Mouse (Mus musculus): ENCODE data around the gene Shroom3. TPM values are rescaled to one million over a fixed set of nuclear protein-coding genes. Genes with fewer than 3 reads are reported as not detected.

Gene Shroom3
- polyA plus RNA-seq, 1 experiment from 2014 or later, result 5.0 TPM

DNA sequence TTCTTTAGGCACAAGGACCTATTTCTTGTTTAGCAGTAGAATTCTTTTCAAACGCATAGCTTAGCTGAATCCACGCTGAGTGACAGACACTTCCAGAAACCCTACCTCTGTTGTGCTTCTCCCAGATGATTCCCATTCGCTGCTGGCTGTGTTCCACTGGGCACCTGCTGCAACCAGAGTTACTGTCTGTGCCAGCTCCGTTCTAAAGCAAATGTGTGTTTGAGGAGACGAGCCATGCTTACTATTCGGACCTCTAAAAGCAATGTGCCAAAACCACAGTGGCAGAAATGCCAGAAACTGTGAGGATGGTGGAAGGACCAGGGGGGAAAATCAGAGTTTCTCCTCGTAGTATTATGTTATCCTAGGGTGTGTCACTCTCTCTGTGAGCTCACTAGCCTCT is 173.9 kb downstream of the Shroom3 start:
- H3K4me3 ChIP-seq, result no peak overlapping the region
- H3K4me1 ChIP-seq, result peaks cover 23% of the 10 kb centered on the region
- H3K36me3 ChIP-seq, result no peaks in the 10 kb centered on the region
- DNase-seq (ENCODE audit: low spot score), result no peak
- H3K9me3 ChIP-seq (replicated peaks), result no peaks in the 10 kb centered on the region
- no peak overlapping the region for H3K27ac ChIP-seq
- WGBS, result 78% methylated on average over 7 of the region's 7 CpGs
- H3K27me3 ChIP-seq (ENCODE audit: low read depth, poor library complexity, severe bottlenecking), result peaks cover 16% of the 10 kb centered on the region; the same call in 1 of the 2 replicates

DNA sequence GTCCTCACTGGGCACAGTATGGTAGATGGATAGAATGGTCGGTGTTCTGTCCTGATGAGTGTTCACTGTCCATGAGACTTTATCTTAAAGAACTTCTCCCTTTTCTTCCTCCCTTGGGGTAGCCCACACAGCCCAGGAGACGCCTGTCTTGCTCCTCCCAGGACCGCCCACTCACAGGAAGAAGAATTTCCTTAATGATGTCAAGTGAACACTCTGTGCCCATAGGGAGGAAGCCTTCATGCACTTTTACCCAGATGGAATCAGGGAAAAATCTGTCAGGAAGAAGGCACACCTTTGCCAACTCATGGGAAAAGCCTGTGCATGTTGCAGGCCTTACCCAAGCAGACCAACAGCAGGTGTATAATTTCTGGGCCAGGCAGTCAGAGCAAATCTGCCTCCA is 174.9 kb downstream of the Shroom3 start:
- Histone ChIP-seq H3K4me1 (peaks cover 24% of the 10 kb centered on the region), H3K27ac (no peak overlapping the region), H3K4me3 (no peak overlapping the region), H3K9me3 (replicated peaks) (no peaks in the 10 kb centered on the region), H3K36me3 (no peaks in the 10 kb centered on the region), H3K27me3 (ENCODE audit: low read depth, poor library complexity, severe bottlenecking) (peaks cover 16% of the 10 kb centered on the region; the same call in 1 of the 2 replicates)
- WGBS, result 80% methylated on average over 3 of the region's 3 CpGs
- no peak for DNase-seq (ENCODE audit: low spot score)

DNA sequence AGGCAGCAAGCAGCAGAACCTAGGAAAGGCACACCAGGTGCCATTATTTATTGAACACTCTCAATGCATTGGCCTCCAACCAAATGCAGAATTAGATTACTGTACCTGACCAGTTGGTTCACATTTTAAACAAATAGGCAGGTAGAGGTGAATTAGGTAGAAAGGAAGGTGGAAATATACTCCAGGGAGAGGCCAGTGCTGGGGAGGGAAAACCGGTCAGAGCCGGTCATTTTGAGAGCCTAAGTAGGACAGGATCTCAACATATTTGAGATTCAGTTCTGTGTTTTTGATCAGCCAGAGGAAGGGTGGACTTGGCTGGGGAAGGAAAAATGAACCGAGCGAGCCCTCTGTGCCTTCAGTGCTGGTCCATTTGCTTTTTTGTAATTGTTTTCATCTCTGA is 175.3 kb downstream of the Shroom3 start:
- H3K27ac ChIP-seq, result no peak overlapping the region
- no peak overlapping the region for H3K4me3 ChIP-seq
- peaks cover 24% of the 10 kb centered on the region for H3K4me1 ChIP-seq
- WGBS, result 94% methylated on average over 4 of the region's 4 CpGs
- H3K27me3 ChIP-seq (ENCODE audit: low read depth, poor library complexity, severe bottlenecking), result peaks cover 16% of the 10 kb centered on the region; the same call in 1 of the 2 replicates
- no peaks in the 10 kb centered on the region for H3K9me3 ChIP-seq (replicated peaks)
- H3K36me3 ChIP-seq, result no peaks in the 10 kb centered on the region
- no peak for DNase-seq (ENCODE audit: low spot score)

DNA sequence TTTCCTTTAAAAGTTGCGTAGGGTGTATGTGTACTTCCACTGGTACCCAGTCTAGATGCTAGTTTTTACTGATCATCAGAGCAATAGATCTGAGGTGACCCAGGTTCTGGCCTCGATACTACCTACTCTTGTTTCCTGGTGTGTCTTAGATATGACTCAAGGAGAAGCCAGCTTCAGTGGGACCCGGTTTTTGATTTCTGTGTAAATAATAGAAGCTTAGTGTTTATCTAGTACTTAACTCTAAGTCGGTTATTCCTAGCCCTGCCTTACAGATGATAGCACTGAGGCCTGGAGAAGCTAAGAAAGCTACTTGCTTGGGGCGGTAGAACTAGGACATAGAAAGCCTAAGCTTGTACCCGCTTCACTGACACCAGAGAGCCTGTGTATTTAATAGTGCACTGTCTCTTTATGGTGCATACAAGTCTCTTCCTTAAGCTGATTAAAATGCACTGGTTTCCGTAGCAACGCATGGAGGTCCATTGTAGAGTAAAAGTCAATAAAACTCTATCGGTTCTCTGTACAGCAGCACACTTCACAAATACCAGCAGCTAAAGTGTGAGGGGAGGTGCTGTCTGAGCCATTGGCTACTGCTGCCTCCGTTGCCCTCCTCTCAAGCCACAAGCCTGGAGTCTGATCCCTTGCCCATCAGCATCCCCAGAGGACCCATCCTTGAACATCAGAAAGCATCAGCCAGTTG is 178.3 kb downstream of the Shroom3 start:
- 83% methylated on average over 10 of the region's 10 CpGs for WGBS
- no peak for DNase-seq (ENCODE audit: low spot score)
- H3K27ac ChIP-seq, result no peak overlapping the region
- H3K27me3 ChIP-seq (ENCODE audit: low read depth, poor library complexity, severe bottlenecking), result peaks cover 16% of the 10 kb centered on the region; the same call in 1 of the 2 replicates
- no peaks in the 10 kb centered on the region for H3K9me3 ChIP-seq (replicated peaks)
- no peaks in the 10 kb centered on the region for H3K36me3 ChIP-seq
- no peak overlapping the region for H3K4me3 ChIP-seq
- peaks cover 17% of the 10 kb centered on the region for H3K4me1 ChIP-seq

DNA sequence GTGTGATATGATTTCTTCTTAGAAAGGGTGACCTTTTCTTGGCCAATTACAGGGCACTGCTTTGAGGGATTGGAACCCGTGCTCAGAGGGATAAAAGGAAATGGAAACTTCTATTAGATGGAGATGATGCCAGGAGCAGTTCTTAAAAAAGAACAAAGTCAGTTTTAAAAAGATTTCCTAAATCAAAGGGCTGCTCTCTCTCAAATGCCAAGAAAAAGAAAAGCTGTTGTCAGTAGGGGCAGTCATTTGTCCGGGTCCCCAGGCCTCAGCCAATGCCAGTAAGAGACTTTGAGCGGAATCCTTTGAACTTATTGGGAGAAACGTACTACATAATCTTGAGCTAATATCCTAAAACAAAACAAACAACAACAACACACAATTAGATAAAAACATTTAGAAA is 181.9 kb downstream of the Shroom3 start:
- DNase-seq (ENCODE audit: low spot score), result no peak
- Histone ChIP-seq H3K4me1 (peaks cover 36% of the 10 kb centered on the region), H3K9me3 (replicated peaks) (no peaks in the 10 kb centered on the region), H3K27ac (no peak overlapping the region), H3K27me3 (ENCODE audit: low read depth, poor library complexity, severe bottlenecking) (peaks cover 6% of the 10 kb centered on the region; the same call in 1 of the 2 replicates), H3K36me3 (no peaks in the 10 kb centered on the region), H3K4me3 (no peak overlapping the region)
- 63% methylated on average over 4 of the region's 4 CpGs for whole genome bisulfite sequencing

DNA sequence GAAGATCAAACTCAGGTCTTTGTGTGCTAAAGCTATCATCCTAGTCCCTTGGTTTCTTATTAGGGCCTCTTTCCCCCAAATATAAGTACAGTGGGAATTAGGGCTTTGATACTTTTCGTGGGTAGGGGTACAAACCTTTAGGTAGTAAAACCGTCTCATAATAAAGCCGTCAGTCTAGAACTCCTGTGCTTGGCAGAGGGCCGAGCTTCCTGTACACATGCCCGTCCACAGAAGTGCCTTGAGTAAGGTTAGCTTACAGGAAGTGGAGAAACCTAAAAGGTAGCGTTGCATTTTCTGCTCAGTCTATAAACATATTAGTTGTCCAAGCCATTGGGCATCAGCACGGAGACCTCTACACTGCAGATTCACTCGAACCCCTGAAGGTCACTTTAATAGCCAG is 183.3 kb downstream of the Shroom3 start:
- H3K4me1 ChIP-seq, result peaks cover 31% of the 10 kb centered on the region
- WGBS, result 59% methylated on average over 8 of the region's 8 CpGs
- DNase-seq (ENCODE audit: low spot score), result no peak
- no peaks in the 10 kb centered on the region for H3K36me3 ChIP-seq
- no peaks in the 10 kb centered on the region for H3K9me3 ChIP-seq (replicated peaks)
- H3K4me3 ChIP-seq, result no peak overlapping the region
- no peaks in the 10 kb centered on the region for H3K27me3 ChIP-seq (ENCODE audit: low read depth, poor library complexity, severe bottlenecking)
- no peak overlapping the region for H3K27ac ChIP-seq

DNA sequence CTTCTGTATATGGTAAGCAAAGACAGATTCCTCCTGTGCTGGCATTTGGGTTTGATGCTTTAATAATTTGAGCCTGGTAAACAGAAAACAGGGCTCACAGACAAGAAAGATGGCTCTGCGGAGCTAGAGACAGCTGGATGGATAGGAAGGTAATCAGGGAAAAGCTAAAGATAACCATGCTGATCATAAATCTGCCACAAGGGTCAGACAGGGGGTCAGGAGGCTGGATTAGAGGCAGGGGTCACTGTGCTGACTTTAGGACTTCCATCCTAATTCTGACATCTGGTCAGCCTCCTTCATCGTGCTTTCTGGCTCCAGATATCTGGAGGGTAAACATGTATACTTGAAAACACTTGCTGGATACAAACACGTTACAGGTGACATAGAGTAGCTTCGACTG is 184.0 kb downstream of the Shroom3 start:
- 13% methylated on average over 4 of the region's 4 CpGs for WGBS

DNA sequence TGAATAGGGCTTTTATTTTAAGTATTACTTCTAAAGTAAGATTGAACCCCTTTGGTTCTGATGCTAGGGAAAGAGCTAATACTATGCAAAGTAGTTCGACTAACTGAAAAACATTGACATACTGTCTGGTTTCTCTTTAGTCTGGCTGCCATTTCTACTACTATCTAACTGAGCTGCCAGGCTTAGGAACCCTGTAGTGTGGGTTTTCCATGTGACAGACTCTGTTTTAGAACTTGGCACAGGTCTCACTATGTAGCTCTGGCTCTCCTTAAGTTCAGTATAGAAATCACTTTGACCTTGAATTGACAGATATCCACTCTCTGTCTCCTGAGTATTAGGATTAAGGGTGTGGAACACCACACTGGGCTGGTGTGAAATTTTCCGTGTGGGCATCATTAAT is 185.0 kb downstream of the Shroom3 start:
- Histone ChIP-seq H3K36me3 (no peaks in the 10 kb centered on the region), H3K27ac (no peak overlapping the region), H3K4me1 (peaks cover 25% of the 10 kb centered on the region), H3K4me3 (no peak overlapping the region), H3K27me3 (ENCODE audit: low read depth, poor library complexity, severe bottlenecking) (no peaks in the 10 kb centered on the region), H3K9me3 (replicated peaks) (no peaks in the 10 kb centered on the region)
- DNase-seq (ENCODE audit: low spot score), result no peak
- 71% methylated on average over 2 of the region's 2 CpGs for WGBS

More for the DNA sequence above, 184.0 kb downstream of the Shroom3 start:
- DNase-seq (ENCODE audit: low spot score), result no peak
- Histone ChIP-seq H3K27me3 (ENCODE audit: low read depth, poor library complexity, severe bottlenecking) (no peaks in the 10 kb centered on the region), H3K9me3 (replicated peaks) (no peaks in the 10 kb centered on the region), H3K27ac (no peak overlapping the region), H3K4me1 (peaks cover 25% of the 10 kb centered on the region), H3K4me3 (no peak overlapping the region), H3K36me3 (no peaks in the 10 kb centered on the region)

DNA sequence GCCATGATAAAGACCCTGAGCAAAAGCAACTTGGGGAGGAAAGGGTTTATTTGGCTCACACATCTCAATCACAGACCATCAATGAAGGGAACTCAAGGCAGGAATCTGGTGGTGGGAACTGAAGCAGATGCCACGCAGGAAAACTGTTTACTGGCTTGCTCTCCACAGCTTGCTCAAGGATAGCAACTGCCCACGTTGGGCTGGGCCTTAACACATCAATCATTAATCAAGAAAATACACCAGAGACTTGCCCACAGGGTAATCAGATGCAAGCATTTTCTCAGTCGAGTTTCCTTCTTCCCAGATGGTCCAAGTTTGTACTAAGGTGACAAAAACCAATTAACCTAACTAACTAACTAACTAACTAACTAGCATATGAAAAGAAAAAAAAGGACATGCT is 187.8 kb downstream of the Shroom3 start:
- Histone ChIP-seq H3K4me3 (no peak overlapping the region), H3K9me3 (replicated peaks) (no peaks in the 10 kb centered on the region), H3K27me3 (ENCODE audit: low read depth, poor library complexity, severe bottlenecking) (no peaks in the 10 kb centered on the region), H3K4me1 (peaks cover 25% of the 10 kb centered on the region), H3K36me3 (no peaks in the 10 kb centered on the region), H3K27ac (no peak overlapping the region)
- 37% methylated on average over 3 of the region's 3 CpGs for WGBS
- DNase-seq (ENCODE audit: low spot score), result no peak

DNA sequence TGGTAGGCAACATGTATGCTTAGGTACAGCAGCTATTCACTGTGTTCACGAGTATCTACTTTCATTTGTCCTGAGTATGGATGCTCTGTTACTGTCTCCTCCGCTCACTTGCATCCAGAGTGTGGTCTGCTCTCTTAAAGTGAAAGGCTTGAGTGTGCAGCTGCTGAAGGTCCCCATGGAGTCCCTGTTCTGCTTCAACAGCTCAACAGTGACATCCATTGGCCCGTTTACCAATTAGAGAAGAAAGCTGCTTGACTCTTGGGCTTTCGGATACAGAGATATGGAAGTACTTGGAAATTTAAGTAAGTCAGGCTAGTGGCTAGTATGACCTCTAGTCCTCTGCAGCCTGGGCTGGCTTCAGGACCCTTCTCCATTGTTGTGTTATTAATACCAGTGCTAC is 188.9 kb downstream of the Shroom3 start:
- no peaks in the 10 kb centered on the region for H3K9me3 ChIP-seq (replicated peaks)
- no peak overlapping the region for H3K27ac ChIP-seq
- no peak for DNase-seq (ENCODE audit: low spot score)
- no peaks in the 10 kb centered on the region for H3K36me3 ChIP-seq
- no peak overlapping the region for H3K4me3 ChIP-seq
- 83% methylated on average over 4 of the region's 4 CpGs for WGBS
- H3K4me1 ChIP-seq, result peaks cover 17% of the 10 kb centered on the region
- no peaks in the 10 kb centered on the region for H3K27me3 ChIP-seq (ENCODE audit: low read depth, poor library complexity, severe bottlenecking)

DNA sequence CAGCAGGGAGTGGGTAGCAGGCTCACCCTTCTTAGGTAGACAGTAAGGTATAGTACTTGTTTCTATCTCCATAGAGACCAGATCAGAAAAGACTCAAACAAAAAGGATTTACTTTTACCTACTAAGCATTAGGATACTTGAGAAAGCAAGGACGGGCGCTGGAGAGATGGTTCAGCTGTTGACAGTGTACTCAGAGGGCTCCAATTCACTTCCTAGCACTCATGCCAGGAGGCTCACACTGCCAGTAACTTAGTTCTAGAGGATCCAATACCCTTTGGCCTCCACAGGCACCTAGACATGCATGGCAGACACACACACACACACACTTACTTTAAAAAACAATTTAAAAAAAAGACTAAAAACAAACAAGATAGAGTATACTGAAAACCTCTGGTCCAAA is 189.8 kb downstream of the Shroom3 start:
- 85% methylated on average over 2 of the region's 2 CpGs for WGBS
- no peak overlapping the region for H3K4me3 ChIP-seq
- DNase-seq (ENCODE audit: low spot score), result no peak
- peaks cover 12% of the 10 kb centered on the region for H3K4me1 ChIP-seq
- no peaks in the 10 kb centered on the region for H3K27me3 ChIP-seq (ENCODE audit: low read depth, poor library complexity, severe bottlenecking)
- H3K36me3 ChIP-seq, result no peaks in the 10 kb centered on the region
- no peaks in the 10 kb centered on the region for H3K9me3 ChIP-seq (replicated peaks)
- H3K27ac ChIP-seq, result no peak overlapping the region

DNA sequence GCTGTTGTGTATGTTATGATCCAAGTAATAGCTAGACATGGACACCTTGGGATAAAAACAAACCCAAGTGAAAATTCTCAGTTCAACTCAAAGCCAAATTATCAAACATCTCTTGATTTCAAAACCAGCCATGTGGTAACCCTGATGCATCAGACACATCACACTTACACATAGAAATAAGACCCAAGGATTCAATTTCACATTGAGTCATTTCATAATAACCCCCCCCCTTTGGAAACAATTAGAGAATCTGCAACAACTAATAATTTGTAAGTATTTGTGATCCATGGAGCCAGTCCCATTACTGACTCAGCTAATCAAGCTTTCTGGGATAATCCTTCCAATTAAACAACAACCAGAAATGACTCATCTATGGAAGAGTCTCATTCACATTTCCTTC is 190.3 kb downstream of the Shroom3 start:
- Histone ChIP-seq H3K27ac (no peak overlapping the region), H3K36me3 (no peaks in the 10 kb centered on the region), H3K27me3 (ENCODE audit: low read depth, poor library complexity, severe bottlenecking) (no peaks in the 10 kb centered on the region), H3K4me1 (peaks cover 9% of the 10 kb centered on the region), H3K4me3 (no peak overlapping the region), H3K9me3 (replicated peaks) (no peaks in the 10 kb centered on the region)
- no peak for DNase-seq (ENCODE audit: low spot score)

DNA sequence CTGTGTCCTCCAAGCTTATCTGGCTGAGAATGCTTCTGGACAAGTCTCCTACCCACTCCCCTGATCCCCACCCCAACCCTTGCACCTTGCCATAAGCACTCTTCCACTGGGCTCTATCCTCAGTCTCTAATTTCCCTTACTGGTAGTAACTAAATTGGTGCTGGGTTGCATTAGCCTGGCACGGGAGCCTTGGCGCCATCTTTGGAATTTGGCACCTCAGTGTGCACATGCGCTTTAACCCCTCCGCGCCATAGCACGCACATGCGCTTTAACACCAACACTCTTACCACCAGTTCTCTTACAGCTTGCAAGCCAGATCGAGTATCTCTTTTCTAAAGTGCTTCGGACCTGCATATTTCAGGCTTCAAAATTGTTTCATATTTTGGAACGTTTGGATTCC is 192.6 kb downstream of the Shroom3 start:
- H3K27ac ChIP-seq, result no peak overlapping the region
- DNase-seq (ENCODE audit: low spot score), result no peak
- no peak overlapping the region for H3K4me3 ChIP-seq
- no peaks in the 10 kb centered on the region for H3K27me3 ChIP-seq (ENCODE audit: low read depth, poor library complexity, severe bottlenecking)
- H3K4me1 ChIP-seq, result no peaks in the 10 kb centered on the region
- H3K9me3 ChIP-seq (replicated peaks), result no peaks in the 10 kb centered on the region
- WGBS, result 94% methylated on average over 10 of the region's 10 CpGs
- no peaks in the 10 kb centered on the region for H3K36me3 ChIP-seq

DNA sequence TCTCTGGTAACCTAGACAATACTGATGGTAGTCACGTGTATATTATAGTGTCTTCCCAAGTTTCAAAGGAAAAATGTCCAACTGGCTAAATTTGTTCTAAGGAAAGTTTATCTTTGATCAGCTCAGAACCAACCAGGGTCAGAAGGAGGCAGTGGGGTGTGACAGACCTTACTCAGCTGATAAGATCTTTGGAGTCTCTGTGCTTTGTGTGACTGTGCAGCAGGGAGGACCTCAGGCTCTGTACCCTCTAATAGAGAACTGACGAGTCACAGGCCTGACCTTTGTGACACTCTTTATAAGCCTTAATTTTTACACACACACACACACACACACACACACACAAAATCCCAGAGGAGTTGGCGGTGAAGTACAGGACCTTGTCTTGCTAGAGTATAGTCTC is 193.9 kb downstream of the Shroom3 start:
- DNase-seq (ENCODE audit: low spot score), result no peak
- Histone ChIP-seq H3K9me3 (replicated peaks) (no peaks in the 10 kb centered on the region), H3K27ac (no peak overlapping the region), H3K36me3 (no peaks in the 10 kb centered on the region), H3K4me1 (no peaks in the 10 kb centered on the region), H3K27me3 (ENCODE audit: low read depth, poor library complexity, severe bottlenecking) (no peaks in the 10 kb centered on the region), H3K4me3 (no peak overlapping the region)
- WGBS, result 58% methylated on average over 3 of the region's 3 CpGs

Data from limb, embryonic 10.5 days (tissue).